Mouse (Mus musculus): ENCODE data around the gene C1qtnf3. TPM values are rescaled to one million over a fixed set of nuclear protein-coding genes. Genes with fewer than 3 reads are reported as not detected.

Gene C1qtnf3
- total RNA-seq, 2 experiments from 2014 or later, result not detected

- no peak for DNase-seq (ENCODE audit: extremely low spot score in 1 of 2, low spot score in 1 of 2)
Observed at GRCm38 (mm10) chr15:11014931-11015330, 62.8 kb downstream of the C1qtnf3 start.

- DNase-seq (ENCODE audit: extremely low spot score in 1 of 2, low spot score in 1 of 2), result no peak
Observed at GRCm38 (mm10) chr15:11026801-11027561, 74.8 kb downstream of the C1qtnf3 start.

Other genes with a start within 250 kb of the C1qtnf3 start
- 1 to 10 TPM; 5.0 to 5.8 TPM for gene Rai14, start 237.7 kb upstream of the C1qtnf3 start, total RNA-seq (2021)
- gene Amacr, start 29.4 kb downstream of the C1qtnf3 start, total RNA-seq (2021), result 10 to 100 TPM; 10.5 to 11.6 TPM
- gene Slc45a2, start 48.4 kb downstream of the C1qtnf3 start, total RNA-seq (2021), result not detected
- gene Rxfp3, start 85.7 kb downstream of the C1qtnf3 start, total RNA-seq (2021), result 1 to 10 TPM; 5.0 to 6.0 TPM
- under 1 TPM; 0.85 to 0.86 TPM for gene Adamts12, start 112.5 kb downstream of the C1qtnf3 start, total RNA-seq (2021)

Data from layer of hippocampus, postnatal 25 days (tissue).